Mouse (Mus musculus) hindbrain, embryonic 16.5 days (tissue): ENCODE measurements around the gene Sugp2. TPM values are rescaled to one million over a fixed set of nuclear protein-coding genes. Genes with fewer than 3 reads are reported as not detected.

Experiments
- ATAC-seq: fragments of 200-750 bp; cut with Nextera tagmentation; 2 replicates; pipeline ENCODE4 v1.8.0; 2017; ENCODE audit warnings: moderate TSS enrichment, moderate library complexity
- H3K27ac ChIP-seq: fragments of 300-500 bp; sonication (generic); 2 replicates; pipeline ENCODE4 v1.5.1; 2014; ENCODE audit warnings: low read depth, mild to moderate bottlenecking, control low read depth, low read length, moderate library complexity
- H3K27me3 ChIP-seq: fragments of 300-500 bp; sonication (generic); replicated peaks from 2 replicates; pipeline ENCODE4 v1.6.1; 2014; ENCODE audit warnings: low read length; ENCODE audit not compliant: control insufficient read depth, insufficient read depth
- H3K36me3 ChIP-seq: fragments of 300-500 bp; sonication (generic); 2 replicates; pipeline ENCODE4 v1.6.1; 2014; ENCODE audit warnings: mild to moderate bottlenecking, low read length, moderate library complexity, mixed read lengths; ENCODE audit not compliant: control insufficient read depth, insufficient read depth
- H3K4me1 ChIP-seq: fragments of 300-500 bp; sonication (generic); 2 replicates; pipeline ENCODE4 v1.6.1; 2014; ENCODE audit warnings: low read depth, low read length; ENCODE audit not compliant: control insufficient read depth, insufficient read depth
- H3K4me2 ChIP-seq: fragments of 300-500 bp; sonication (generic); 2 replicates; pipeline ENCODE4 v1.6.1; 2014; ENCODE audit warnings: mild to moderate bottlenecking, low read length, control low read depth, moderate library complexity
- H3K4me3 ChIP-seq: fragments of 300-500 bp; sonication (generic); 2 replicates; pipeline ENCODE4 v1.5.1; 2014; ENCODE audit warnings: mild to moderate bottlenecking, low read length, control low read depth, moderate library complexity
- H3K9ac ChIP-seq: fragments of 300-500 bp; sonication (generic); 2 replicates; pipeline ENCODE4 v1.6.1; 2014; ENCODE audit warnings: low read depth, mild to moderate bottlenecking, control low read depth, low read length, moderate library complexity
- H3K9me3 ChIP-seq: fragments of 300-500 bp; sonication (generic); 2 replicates; pipeline ENCODE4 v1.6.1; 2014; ENCODE audit warnings: mild to moderate bottlenecking, low read length, moderate library complexity; ENCODE audit not compliant: control insufficient read depth
- whole genome bisulfite sequencing: fragments of 180-500 bp; shearing (Covaris S2); extraction: QIAGEN DNeasy Blood & Tissue Kit; methylation state at CpG from one replicate; pipeline ENCODE4 v1.1.7; 2014; 5-methylcytosine and 5-hydroxymethylcytosine counted together
- polyA plus RNA-seq: library from polyadenylated mRNA; unstranded; fragments of >200 nt; fragmentation: Nextera tagmentation; extraction: Ambion mirVana; gene quantifications from 2 replicates; pipeline ENCODE4 v1.2.1, GENCODE M21; 2015

The Sugp2 gene
- polyA plus RNA-seq, 1 experiment from 2014 or later = 85.1 TPM

- Histone ChIP-seq H3K4me1 (no peaks in the 10 kb centered on the region), H3K27ac (no peak overlapping the region), H3K4me3 (no peak overlapping the region), H3K4me2 (no peak overlapping the region), H3K27me3 (no peaks in the 10 kb centered on the region), H3K9me3 (no peaks in the 10 kb centered on the region), H3K9ac (no peak overlapping the region), H3K36me3 (peaks cover 17% of the 10 kb centered on the region)
- 86% methylated on average over 3 of the region's 3 CpGs for WGBS
- no peak for ATAC-seq
Measured at GRCm38 (mm10) chr8:70267674-70268073, 33.6 kb downstream of the Sugp2 start.

- Histone ChIP-seq H3K4me3 (no peak overlapping the region), H3K9me3 (no peaks in the 10 kb centered on the region), H3K9ac (no peak overlapping the region), H3K4me2 (no peak overlapping the region), H3K27ac (no peak overlapping the region), H3K36me3 (peaks cover 11% of the 10 kb centered on the region), H3K4me1 (no peaks in the 10 kb centered on the region), H3K27me3 (no peaks in the 10 kb centered on the region)
- ATAC-seq = no peak
- WGBS = 46% methylated on average over 5 of the region's 5 CpGs
Measured at GRCm38 (mm10) chr8:70268311-70268710, 34.3 kb downstream of the Sugp2 start.

GRCm38 (mm10) chr8:70268799-70269565, 35.0 kb downstream of the Sugp2 start:
- peaks cover 4% of the 10 kb centered on the region for H3K36me3 ChIP-seq
- no peak overlapping the region for H3K4me2 ChIP-seq
- ATAC-seq = no peak
- H3K27me3 ChIP-seq = no peaks in the 10 kb centered on the region
- H3K9ac ChIP-seq = no peak overlapping the region
- WGBS = 67% methylated on average over 11 of the region's 11 CpGs
- H3K4me3 ChIP-seq = no peak overlapping the region
- H3K4me1 ChIP-seq = no peaks in the 10 kb centered on the region
- no peaks in the 10 kb centered on the region for H3K9me3 ChIP-seq
- H3K27ac ChIP-seq = no peak overlapping the region

GRCm38 (mm10) chr8:70272949-70273348, 38.9 kb downstream of the Sugp2 start:
- ATAC-seq = no peak
- Histone ChIP-seq H3K4me2 (no peak overlapping the region), H3K4me3 (no peak overlapping the region), H3K27me3 (no peaks in the 10 kb centered on the region), H3K4me1 (no peaks in the 10 kb centered on the region), H3K9ac (no peak overlapping the region), H3K27ac (no peak overlapping the region), H3K9me3 (no peaks in the 10 kb centered on the region), H3K36me3 (no peaks in the 10 kb centered on the region)
- 62% methylated on average over 3 of the region's 3 CpGs for WGBS

GRCm38 (mm10) chr8:70274350-70274749, 40.3 kb downstream of the Sugp2 start:
- Histone ChIP-seq H3K36me3 (no peaks in the 10 kb centered on the region), H3K4me1 (no peaks in the 10 kb centered on the region), H3K9me3 (no peaks in the 10 kb centered on the region), H3K4me2 (no peak overlapping the region), H3K27me3 (no peaks in the 10 kb centered on the region), H3K27ac (no peak overlapping the region), H3K9ac (no peak overlapping the region), H3K4me3 (no peak overlapping the region)
- no peak for ATAC-seq

- no peaks in the 10 kb centered on the region for H3K9me3 ChIP-seq
- ATAC-seq = no peak
- no peak overlapping the region for H3K4me2 ChIP-seq
- H3K36me3 ChIP-seq = no peaks in the 10 kb centered on the region
- WGBS = 92% methylated on average over 3 of the region's 3 CpGs
- no peaks in the 10 kb centered on the region for H3K4me1 ChIP-seq
- H3K4me3 ChIP-seq = no peak overlapping the region
- no peaks in the 10 kb centered on the region for H3K27me3 ChIP-seq
- H3K9ac ChIP-seq = no peak overlapping the region
- H3K27ac ChIP-seq = no peak overlapping the region
Measured at GRCm38 (mm10) chr8:70276476-70276875, 42.5 kb downstream of the Sugp2 start.

- peak overlapping the region; percentile 23; the same call in 1 of the 2 replicates for H3K9ac ChIP-seq
- no peak for ATAC-seq
- no peaks in the 10 kb centered on the region for H3K9me3 ChIP-seq
- H3K4me2 ChIP-seq = peak overlapping the region; percentile 3; the same call in 1 of the 2 replicates
- no peak overlapping the region for H3K4me3 ChIP-seq
- no peaks in the 10 kb centered on the region for H3K36me3 ChIP-seq
- no peaks in the 10 kb centered on the region for H3K27me3 ChIP-seq
- 60% methylated on average over 15 of the region's 15 CpGs for WGBS
- peaks cover 6% of the 10 kb centered on the region; the same call in 1 of the 2 replicates for H3K4me1 ChIP-seq
- no peak overlapping the region for H3K27ac ChIP-seq
Measured at GRCm38 (mm10) chr8:70278175-70278574, 44.1 kb downstream of the Sugp2 start.

GRCm38 (mm10) chr8:70279266-70279665, 45.2 kb downstream of the Sugp2 start:
- H3K9me3 ChIP-seq = no peaks in the 10 kb centered on the region
- 72% methylated on average over 8 of the region's 8 CpGs for WGBS
- peaks cover 10% of the 10 kb centered on the region for H3K4me1 ChIP-seq
- no peak overlapping the region for H3K4me3 ChIP-seq
- H3K36me3 ChIP-seq = no peaks in the 10 kb centered on the region
- H3K4me2 ChIP-seq = no peak overlapping the region
- H3K27me3 ChIP-seq = no peaks in the 10 kb centered on the region
- H3K27ac ChIP-seq = no peak overlapping the region
- 0 out of 2 replicates have a peak overlapping the region, but pooled peaks have one; percentile 4 for H3K9ac ChIP-seq
- no peak for ATAC-seq

GRCm38 (mm10) chr8:70281001-70281400, 47.0 kb downstream of the Sugp2 start:
- 49% methylated on average over 3 of the region's 3 CpGs for WGBS
- Histone ChIP-seq H3K4me3 (no peak overlapping the region), H3K4me1 (peaks cover 12% of the 10 kb centered on the region), H3K27ac (no peak overlapping the region), H3K9me3 (no peaks in the 10 kb centered on the region), H3K9ac (0 out of 2 replicates have a peak overlapping the region, but pooled peaks have one; percentile 28), H3K4me2 (no peak overlapping the region), H3K27me3 (no peaks in the 10 kb centered on the region), H3K36me3 (0 out of 2 replicates have a peak, but pooled peaks cover 5% of the 10 kb centered on the region)
- no peak for ATAC-seq
